15 mouse cellular contexts compared by ENCODE assay signal in genomic region chr7:47986752-47987151, GRCm38 (mm10). TPM values are rescaled to one million over a fixed set of nuclear protein-coding genes. Genes with fewer than 3 reads are reported as not detected.
DNase-seq lines count a peak whose midpoint lies in the region; ATAC-seq and TF ChIP-seq lines count a peak whose summit lies in the region.
"Had no signal": no experiment of that assay in that cellular context is flagged by ENCODE, and none has a peak within 500 bp of the region (broad histone marks: within the 10 kb centered on the region; RNA-seq: fewer than 3 reads in every experiment).

No protein-coding gene starts in this region.

- H3K9ac ChIP-seq in forebrain, embryonic 11.5 days (ENCODE audit: low read length), result no peak overlapping the region

- H3K27me3 ChIP-seq in kidney, adult 2 months (replicated peaks; ENCODE audit: control insufficient read depth, insufficient read depth, low read length), result no peaks in the 10 kb centered on the region
- no peaks in the 10 kb centered on the region for H3K27me3 ChIP-seq in E14TG2a.4 (ENCODE audit: insufficient read depth, low read length)
- no peaks in the 10 kb centered on the region for H3K27me3 ChIP-seq in forebrain, embryonic 11.5 days (ENCODE audit: control insufficient read depth, insufficient read depth, low read length)

- WGBS in kidney, adult 2 months, result 60% methylated on average over 1 of the region's 1 CpGs
- WGBS in forebrain, embryonic 11.5 days, result 64% methylated on average over 1 of the region's 1 CpGs

- no peaks in the 10 kb centered on the region for H3K9me3 ChIP-seq in E14TG2a.4 (ENCODE audit: low read length)
- H3K9me3 ChIP-seq in forebrain, embryonic 11.5 days (ENCODE audit: control insufficient read depth, low read length), result no peaks in the 10 kb centered on the region

- no peaks in the 10 kb centered on the region for H3K36me3 ChIP-seq in kidney, adult 2 months (ENCODE audit: control insufficient read depth, insufficient read depth, low read length)
- no peaks in the 10 kb centered on the region for H3K36me3 ChIP-seq in E14TG2a.4 (ENCODE audit: insufficient read depth, low read length)
- no peaks in the 10 kb centered on the region for H3K36me3 ChIP-seq in forebrain, embryonic 11.5 days (ENCODE audit: control insufficient read depth, insufficient read depth, low read length)

- H3K4me2 ChIP-seq in forebrain, embryonic 11.5 days (ENCODE audit: low read depth, low read length, severe bottlenecking), result no peak overlapping the region
- H3K4me2 ChIP-seq: heart, embryonic 11.5 days had no signal

- TF ChIP-seq POLR2A in kidney, adult 2 months (IDR thresholded peaks at IDR 0.05; ENCODE audit: low read depth, low read length), result no peak

- H3K27ac ChIP-seq in kidney, adult 2 months (ENCODE audit: insufficient read depth, low read depth, low read length), result no peak overlapping the region
- H3K27ac ChIP-seq in forebrain, embryonic 11.5 days (ENCODE audit: low read depth, low read length), result no peak overlapping the region
- H3K27ac ChIP-seq: macrophage had no signal

- ATAC-seq in megakaryocyte, adult 5-6 weeks (ENCODE audit: poor library complexity, severe bottlenecking), result peak; percentile 38; the same call in 1 of the 2 replicates
- no peak for ATAC-seq in forebrain, embryonic 11.5 days (replicated peaks; ENCODE audit: low FRiP score)
- ATAC-seq in cerebellum, adult (ENCODE audit: insufficient number of reproducible peaks, low FRiP score, low TSS enrichment), result no peak
- ATAC-seq: activated CD4-positive, CD25-positive, alpha-beta regulatory T cell, adult 4 months had no signal

- H3K4me3 ChIP-seq in kidney, adult 2 months (ENCODE audit: insufficient read depth, low read depth, low read length), result no peak overlapping the region
- no peak overlapping the region for H3K4me3 ChIP-seq in E14TG2a.4 (replicated peaks; ENCODE audit: low read length)
- no peak overlapping the region for H3K4me3 ChIP-seq in forebrain, embryonic 11.5 days (ENCODE audit: low read depth, low read length)

- no peaks in the 10 kb centered on the region for H3K4me1 ChIP-seq in kidney, adult 2 months (ENCODE audit: control insufficient read depth, insufficient read depth, low read length)
- no peaks in the 10 kb centered on the region for H3K4me1 ChIP-seq in E14TG2a.4 (replicated peaks; ENCODE audit: low read depth, low read length)
- no peaks in the 10 kb centered on the region for H3K4me1 ChIP-seq in forebrain, embryonic 11.5 days (replicated peaks; ENCODE audit: control insufficient read depth, insufficient read depth, low read length)

- TF ChIP-seq CTCF in kidney, adult 2 months (conservative IDR thresholded peaks at IDR 0.05; ENCODE audit: insufficient read depth, insufficient read length, low read depth, low read length), result 0 out of 2 replicates have a peak, but pooled peaks have one; percentile 25
- peak; percentile 26; the same call in 1 of the 2 replicates for TF ChIP-seq CTCF in E14TG2a.4 (conservative IDR thresholded peaks at IDR 0.05; ENCODE audit: low read length)

- no peak for DNase-seq in kidney, adult 2 months
- no peak for DNase-seq in kidney, adult 8-10 months
- DNase-seq in brain, adult 2 months (ENCODE audit: low read depth, low spot score), result peak; percentile 1
- DNase-seq in forebrain, embryonic 11.5 days (ENCODE audit: low spot score), result no peak
- DNase-seq: cerebellum, postnatal 25 days; kidney, postnatal 25 days; thymus, postnatal 14 days had no signal

RNA-seq across cellular contexts. Expression of gene Mrgpra4, which starts 4.9 kb away (rescaled TPM):
- polyA plus RNA-seq in kidney, adult 2 months (2012; rRNA removed), result not detected in 2 replicates
- not detected in 2 replicates for total RNA-seq in megakaryocyte, adult 5-6 weeks (2015)
- total RNA-seq in megakaryocyte, adult 5-6 weeks (2017), result not detected in 2 replicates
- not detected in 2 replicates for polyA plus RNA-seq in forebrain, embryonic 11.5 days (2014; fragmentation: Nextera tagmentation; extraction: Ambion mirVana)
- total RNA-seq: left cerebral cortex, adult 18-20 months; liver, adult 2 months had no signal
- polyA plus RNA-seq: activated CD4-positive, CD25-positive, alpha-beta regulatory T cell, adult 4 months; heart, embryonic 11.5 days; liver, adult 2 months; macrophage had no signal

RNA-seq across cellular contexts. Expression of gene Mrgprx1, which starts 40.6 kb away (rescaled TPM):
- polyA plus RNA-seq in kidney, adult 2 months (2012; rRNA removed), result not detected in 2 replicates
- total RNA-seq in megakaryocyte, adult 5-6 weeks (2015), result not detected in 2 replicates
- not detected in 2 replicates for total RNA-seq in megakaryocyte, adult 5-6 weeks (2017)
- polyA plus RNA-seq in forebrain, embryonic 11.5 days (2014; fragmentation: Nextera tagmentation; extraction: Ambion mirVana), result not detected in 2 replicates
- total RNA-seq: left cerebral cortex, adult 18-20 months; liver, adult 2 months had no signal
- polyA plus RNA-seq: activated CD4-positive, CD25-positive, alpha-beta regulatory T cell, adult 4 months; heart, embryonic 11.5 days; liver, adult 2 months; macrophage had no signal
